Mouse (Mus musculus) lung, adult 2 months (tissue): ENCODE data around the gene Dmrta2.

Source experiments
- CTCF ChIP-seq: fragments of 200-500 bp; IDR thresholded peaks from 2 replicates; pipeline ENCODE4 v1.5.1; 2011; ENCODE audit warnings: mild to moderate bottlenecking, low read length, control low read depth; ENCODE audit not compliant: insufficient read depth
- POLR2A ChIP-seq: fragments of 200-500 bp; IDR thresholded peaks from 2 replicates; pipeline ENCODE4 v1.6.1; 2011; ENCODE audit warnings: low read depth, mild to moderate bottlenecking, control low read depth, low read length, borderline replicate concordance; ENCODE audit errors: extremely low read depth

DNA sequence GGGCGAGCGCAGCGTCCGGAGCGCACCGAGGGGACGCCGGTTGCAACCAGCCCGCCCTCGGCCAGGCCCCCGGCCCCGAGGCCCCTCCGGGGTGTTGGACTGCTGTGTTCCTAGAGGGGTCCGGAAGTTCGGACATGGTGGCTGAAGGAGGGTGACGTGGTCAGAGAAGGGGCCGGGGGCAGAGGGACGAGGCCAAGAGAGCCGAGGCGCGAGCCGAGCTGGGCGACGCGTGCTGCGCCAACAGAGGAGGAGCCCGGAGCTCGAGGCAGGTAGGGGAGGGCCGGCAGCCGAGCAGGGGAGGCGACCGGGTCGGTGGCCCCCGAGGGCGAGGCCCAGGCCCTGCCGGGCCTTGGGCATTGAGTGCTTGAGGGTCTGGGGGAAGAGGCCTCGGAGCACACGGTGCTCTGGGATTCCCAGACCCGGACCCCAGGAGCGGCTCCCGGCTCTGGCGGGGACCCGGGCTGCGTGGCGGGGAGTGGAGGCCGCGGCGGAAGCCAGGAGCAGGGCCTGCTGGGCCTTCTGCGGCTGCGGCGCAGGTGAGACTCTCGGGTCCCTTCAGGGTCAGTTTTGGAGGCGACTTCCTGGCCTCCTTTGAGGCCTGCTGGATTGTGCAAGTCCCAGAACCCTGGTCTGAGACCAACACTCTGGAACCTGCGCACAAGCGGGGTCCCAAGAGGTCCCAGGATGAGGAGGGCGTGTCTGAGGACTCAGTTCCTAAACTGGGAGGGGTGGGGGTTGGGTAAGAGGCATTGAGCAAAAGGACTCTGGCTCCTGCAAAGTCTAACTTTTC, 410 bp downstream of the Dmrta2 start:
- TF ChIP-seq CTCF (no peak), POLR2A (no peak)
